Mouse (Mus musculus): ENCODE results near the gene Tuba4a. TPM values are rescaled to one million over a fixed set of nuclear protein-coding genes. Genes with fewer than 3 reads are reported as not detected.

Tuba4a gene
- polyA plus RNA-seq, 1 experiment = 188 TPM

DNA sequence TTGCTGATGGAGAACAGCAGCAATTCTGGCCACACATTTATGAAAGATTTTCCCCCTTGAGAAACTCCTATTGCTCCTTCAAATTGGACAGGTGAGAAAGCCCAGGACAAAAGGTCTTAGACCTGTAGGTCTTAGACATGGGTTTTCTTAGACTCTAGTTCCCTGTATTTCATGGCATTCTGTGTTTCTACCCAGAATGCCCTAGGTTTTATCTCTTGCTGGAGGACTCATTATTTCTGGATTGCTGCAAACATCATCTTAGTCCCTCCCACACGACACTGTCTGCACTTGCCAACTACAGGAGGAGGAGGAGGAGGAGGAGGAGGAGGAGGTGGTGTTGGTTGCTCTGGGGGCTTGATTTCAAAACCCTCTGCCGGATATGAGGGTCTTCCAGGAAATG lies 6.5 kb upstream of the Tuba4a start:
- H3K4me1 ChIP-seq (ENCODE audit: control insufficient read depth, insufficient read depth, insufficient read length, low read length) = no peaks in the 10 kb centered on the region
- 55% methylated on average over 2 of the region's 2 CpGs for WGBS
- no peak overlapping the region for H3K4me3 ChIP-seq (ENCODE audit: low read depth, low read length)
- no peak for TF ChIP-seq POLR2A (IDR thresholded peaks at IDR 0.05; ENCODE audit: low read depth, low read length)
- no peak for TF ChIP-seq CTCF (IDR thresholded peaks at IDR 0.05; ENCODE audit: extremely low read depth, insufficient read length, insufficient replicate concordance, low read depth, low read length)
- H3K27ac ChIP-seq (ENCODE audit: insufficient read depth, low read depth, low read length) = no peak overlapping the region
- no peaks in the 10 kb centered on the region for H3K36me3 ChIP-seq (ENCODE audit: control insufficient read depth, insufficient read depth, low read length)
- H3K27me3 ChIP-seq (ENCODE audit: control insufficient read depth, insufficient read depth, low read length) = no peaks in the 10 kb centered on the region

DNA sequence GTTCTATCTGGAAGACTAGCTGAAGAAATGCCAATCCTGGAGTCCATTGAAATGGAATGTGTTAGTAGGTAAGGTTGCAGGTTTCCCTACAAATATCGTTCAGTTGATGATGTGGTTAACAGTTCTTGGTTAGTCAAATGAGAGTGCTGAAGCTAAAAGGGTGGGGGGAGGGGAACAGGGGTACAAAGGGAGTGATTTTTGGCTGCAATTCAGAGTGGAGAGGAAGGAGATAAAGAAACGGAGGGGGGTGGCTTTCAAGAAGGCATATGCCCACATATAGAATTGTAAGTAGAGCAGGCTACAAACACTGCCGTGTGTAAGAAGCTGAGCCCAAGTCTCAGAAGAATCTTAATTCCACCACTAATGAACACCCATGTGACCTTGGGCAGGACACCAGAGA lies 5.8 kb upstream of the Tuba4a start:
- TF ChIP-seq CTCF (IDR thresholded peaks at IDR 0.05; ENCODE audit: extremely low read depth, insufficient read length, insufficient replicate concordance, low read depth, low read length) = no peak
- TF ChIP-seq POLR2A (IDR thresholded peaks at IDR 0.05; ENCODE audit: low read depth, low read length) = no peak
- Histone ChIP-seq H3K27me3 (ENCODE audit: control insufficient read depth, insufficient read depth, low read length) (no peaks in the 10 kb centered on the region), H3K27ac (ENCODE audit: insufficient read depth, low read depth, low read length) (no peak overlapping the region), H3K36me3 (ENCODE audit: control insufficient read depth, insufficient read depth, low read length) (no peaks in the 10 kb centered on the region), H3K4me1 (ENCODE audit: control insufficient read depth, insufficient read depth, insufficient read length, low read length) (no peaks in the 10 kb centered on the region), H3K4me3 (ENCODE audit: low read depth, low read length) (no peak overlapping the region)
- WGBS = 49% methylated on average over 3 of the region's 3 CpGs

DNA sequence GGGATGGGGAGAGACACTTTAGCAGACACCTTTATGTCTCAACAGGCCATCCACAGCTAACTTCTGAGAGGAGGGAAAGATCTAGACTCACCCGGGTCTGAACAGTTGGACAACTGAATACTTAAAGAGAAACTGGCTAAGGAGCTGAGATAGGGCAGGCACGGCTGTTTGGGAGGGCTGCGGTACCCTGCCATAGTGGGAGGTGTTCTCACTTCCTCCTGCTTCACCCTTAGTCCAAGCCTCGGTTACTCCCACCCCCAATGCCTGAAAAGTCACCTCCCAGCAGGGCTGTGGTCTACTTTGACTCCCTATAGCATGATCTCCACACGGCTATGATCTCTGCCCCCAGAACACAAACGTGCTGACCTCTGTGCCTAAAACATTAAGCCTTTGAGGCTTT lies 3.9 kb upstream of the Tuba4a start:
- TF ChIP-seq CTCF (IDR thresholded peaks at IDR 0.05; ENCODE audit: extremely low read depth, insufficient read length, insufficient replicate concordance, low read depth, low read length) = no peak
- no peak for TF ChIP-seq POLR2A (IDR thresholded peaks at IDR 0.05; ENCODE audit: low read depth, low read length)
- Histone ChIP-seq H3K4me1 (ENCODE audit: control insufficient read depth, insufficient read depth, insufficient read length, low read length) (peaks cover 5% of the 10 kb centered on the region), H3K4me3 (ENCODE audit: low read depth, low read length) (no peak overlapping the region), H3K36me3 (ENCODE audit: control insufficient read depth, insufficient read depth, low read length) (no peaks in the 10 kb centered on the region), H3K27me3 (ENCODE audit: control insufficient read depth, insufficient read depth, low read length) (no peaks in the 10 kb centered on the region), H3K27ac (ENCODE audit: insufficient read depth, low read depth, low read length) (no peak overlapping the region)
- 56% methylated on average over 6 of the region's 6 CpGs for WGBS

DNA sequence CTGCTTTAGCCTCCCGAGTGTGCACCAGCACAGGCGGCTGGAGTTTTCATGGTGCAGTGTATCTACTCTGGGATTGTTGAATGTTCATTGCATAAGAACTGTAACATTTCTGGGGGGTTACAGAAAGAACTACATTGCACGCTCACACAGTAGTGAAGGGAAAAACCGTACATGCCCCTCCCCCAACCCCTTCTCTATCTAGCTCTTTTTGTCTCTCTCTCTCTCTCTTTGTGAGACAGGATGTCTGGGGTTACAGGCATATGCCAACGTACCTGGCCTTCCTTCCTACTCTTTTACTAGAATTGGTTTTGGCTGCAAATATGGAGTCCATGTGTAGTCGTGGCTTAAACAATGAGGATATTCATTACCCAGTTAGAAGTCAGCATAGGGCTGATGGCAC lies 3.3 kb upstream of the Tuba4a start:
- no peak for TF ChIP-seq POLR2A (IDR thresholded peaks at IDR 0.05; ENCODE audit: low read depth, low read length)
- TF ChIP-seq CTCF (IDR thresholded peaks at IDR 0.05; ENCODE audit: extremely low read depth, insufficient read length, insufficient replicate concordance, low read depth, low read length) = no peak
- no peak overlapping the region for H3K27ac ChIP-seq (ENCODE audit: insufficient read depth, low read depth, low read length)
- WGBS = 81% methylated on average over 6 of the region's 6 CpGs

DNA sequence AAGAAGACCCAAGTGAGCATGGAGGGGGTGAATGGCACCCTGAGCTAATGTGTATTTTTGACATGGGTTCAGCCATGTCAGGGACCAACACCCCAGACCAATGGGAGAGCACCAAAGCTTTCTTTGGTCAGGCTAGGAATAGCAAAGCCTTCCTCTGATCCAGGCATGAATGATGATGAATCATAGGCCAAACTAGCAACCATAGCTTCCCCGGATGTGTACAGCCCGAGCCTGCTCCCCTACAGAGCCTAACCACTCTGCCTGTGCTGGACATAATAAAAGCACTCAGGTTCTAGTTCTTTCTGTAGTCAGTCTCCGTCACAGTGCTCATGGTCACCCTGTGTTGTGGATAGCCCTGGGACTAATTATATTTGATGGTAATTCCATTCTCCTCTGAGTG lies 1.9 kb upstream of the Tuba4a start:
- H3K27ac ChIP-seq (ENCODE audit: insufficient read depth, low read depth, low read length) = no peak overlapping the region
- H3K4me1 ChIP-seq (ENCODE audit: control insufficient read depth, insufficient read depth, insufficient read length, low read length) = peaks cover 7% of the 10 kb centered on the region
- 88% methylated on average over 3 of the region's 3 CpGs for WGBS
- H3K27me3 ChIP-seq (ENCODE audit: control insufficient read depth, insufficient read depth, low read length) = no peaks in the 10 kb centered on the region
- no peak overlapping the region for H3K4me3 ChIP-seq (ENCODE audit: low read depth, low read length)
- no peak for TF ChIP-seq POLR2A (IDR thresholded peaks at IDR 0.05; ENCODE audit: low read depth, low read length)
- peaks cover 3% of the 10 kb centered on the region for H3K36me3 ChIP-seq (ENCODE audit: control insufficient read depth, insufficient read depth, low read length)

More for the DNA sequence above, 3.3 kb upstream of the Tuba4a start:
- no peaks in the 10 kb centered on the region for H3K36me3 ChIP-seq (ENCODE audit: control insufficient read depth, insufficient read depth, low read length)
- H3K27me3 ChIP-seq (ENCODE audit: control insufficient read depth, insufficient read depth, low read length) = no peaks in the 10 kb centered on the region
- peaks cover 5% of the 10 kb centered on the region for H3K4me1 ChIP-seq (ENCODE audit: control insufficient read depth, insufficient read depth, insufficient read length, low read length)
- no peak overlapping the region for H3K4me3 ChIP-seq (ENCODE audit: low read depth, low read length)

DNA sequence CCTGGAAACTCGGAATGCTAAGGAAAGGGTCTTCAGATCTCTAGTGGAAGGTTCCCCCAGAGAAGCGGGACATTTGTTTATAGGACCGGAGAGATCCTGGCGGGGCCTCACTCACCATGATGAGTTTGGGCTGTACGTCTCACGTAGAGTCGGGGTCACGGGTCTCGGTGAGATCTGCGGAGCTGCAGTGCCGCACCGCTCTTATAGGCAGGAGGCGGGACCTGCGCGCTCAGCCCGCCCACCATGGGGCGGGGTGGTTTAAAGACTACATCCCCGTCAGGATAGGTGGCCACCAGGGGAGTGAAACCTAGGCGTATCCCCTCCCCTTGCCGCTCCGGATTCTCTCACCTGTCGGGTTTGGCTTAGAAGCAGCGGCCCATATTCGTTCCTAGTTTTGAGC lies 587 bp downstream of the Tuba4a start:
- WGBS = under 1% methylated on average over 24 of the region's 24 CpGs
- TF ChIP-seq CTCF (IDR thresholded peaks at IDR 0.05; ENCODE audit: extremely low read depth, insufficient read length, insufficient replicate concordance, low read depth, low read length) (peak; percentile 42; the same call in 1 of the 2 replicates), POLR2A (IDR thresholded peaks at IDR 0.05; ENCODE audit: low read depth, low read length) (peak; percentile 100)
- Histone ChIP-seq H3K36me3 (ENCODE audit: control insufficient read depth, insufficient read depth, low read length) (peaks cover 24% of the 10 kb centered on the region), H3K4me1 (ENCODE audit: control insufficient read depth, insufficient read depth, insufficient read length, low read length) (peaks cover 20% of the 10 kb centered on the region), H3K4me3 (ENCODE audit: low read depth, low read length) (peak overlapping the region; percentile 85), H3K27me3 (ENCODE audit: control insufficient read depth, insufficient read depth, low read length) (no peaks in the 10 kb centered on the region), H3K27ac (ENCODE audit: insufficient read depth, low read depth, low read length) (peak overlapping the region; percentile 69)

DNA sequence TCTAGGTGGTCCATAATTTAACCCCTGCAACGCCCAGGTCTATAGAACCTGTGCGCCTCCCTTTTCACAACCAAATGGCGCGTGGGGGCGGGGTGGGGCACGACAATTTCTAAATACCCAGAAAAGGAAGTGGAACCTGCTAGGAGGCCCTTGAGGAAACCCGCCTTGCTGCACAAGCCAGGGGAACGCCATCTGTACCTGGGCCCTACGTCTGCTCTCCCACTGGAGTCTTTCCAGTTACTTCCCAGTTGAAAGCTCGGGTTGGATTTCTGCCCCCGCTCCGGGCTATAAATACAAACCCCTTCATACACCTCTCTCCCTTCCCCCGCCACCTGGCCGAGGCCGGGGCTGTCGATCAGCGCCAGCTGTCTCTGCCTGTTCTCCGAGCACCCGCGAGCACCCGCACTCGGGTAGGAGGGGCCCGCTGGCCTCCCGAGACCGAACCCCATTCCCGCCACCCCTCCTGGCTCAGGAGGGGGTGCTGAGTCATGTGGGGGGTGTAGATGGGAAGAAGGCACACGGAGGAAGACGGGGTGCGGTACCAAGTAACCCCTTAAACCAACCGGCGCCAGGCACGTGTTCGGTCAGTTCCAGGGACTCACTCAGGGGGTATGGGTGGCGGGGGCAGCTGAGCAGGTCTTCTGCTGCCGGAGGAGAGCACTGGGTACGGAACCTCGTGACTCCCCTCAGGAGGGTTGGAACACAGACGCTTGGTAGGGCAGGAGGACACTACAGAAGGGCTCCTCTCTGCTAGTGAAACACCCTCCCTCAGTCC lies 1.3 kb downstream of the Tuba4a start:
- WGBS = 2% methylated on average over 38 of the region's 38 CpGs
- Histone ChIP-seq H3K4me1 (ENCODE audit: control insufficient read depth, insufficient read depth, insufficient read length, low read length) (peaks cover 26% of the 10 kb centered on the region), H3K27me3 (ENCODE audit: control insufficient read depth, insufficient read depth, low read length) (no peaks in the 10 kb centered on the region), H3K27ac (ENCODE audit: insufficient read depth, low read depth, low read length) (peak overlapping the region; percentile 69), H3K36me3 (ENCODE audit: control insufficient read depth, insufficient read depth, low read length) (peaks cover 31% of the 10 kb centered on the region), H3K4me3 (ENCODE audit: low read depth, low read length) (peak overlapping the region; percentile 85)
- no peak for TF ChIP-seq CTCF (IDR thresholded peaks at IDR 0.05; ENCODE audit: extremely low read depth, insufficient read length, insufficient replicate concordance, low read depth, low read length)
- 0 out of 2 replicates have a peak, but pooled peaks have one; percentile 19 for TF ChIP-seq POLR2A (IDR thresholded peaks at IDR 0.05; ENCODE audit: low read depth, low read length)
